Mouse (Mus musculus) megakaryocyte, embryonic 14.5 days (primary cell): ENCODE results near the gene Map2k1.
"Not testable (repeated sequence)": the region's sequence is repeated elsewhere in the genome, so short reads cannot be mapped to it uniquely, and the experiment has no call there.

Experiments
- FLI1 ChIP-seq: IDR thresholded peaks from 2 replicates; pipeline ENCODE4 v1.6.1; 2012; ENCODE audit warnings: low read length, inconsistent platforms, mixed read lengths
- GATA1 ChIP-seq: IDR thresholded peaks from 3 replicates; pipeline ENCODE4 v1.6.1; 2012; ENCODE audit warnings: mixed read lengths, low read length, inconsistent platforms, borderline replicate concordance

- TF ChIP-seq GATA1, FLI1: not testable (repeated sequence)
Measured at GRCm38 (mm10) chr9:64198763-64199418, 54.5 kb downstream of the Map2k1 start.
